9 mouse cellular contexts compared by ENCODE assay signal in the genomic region with DNA sequence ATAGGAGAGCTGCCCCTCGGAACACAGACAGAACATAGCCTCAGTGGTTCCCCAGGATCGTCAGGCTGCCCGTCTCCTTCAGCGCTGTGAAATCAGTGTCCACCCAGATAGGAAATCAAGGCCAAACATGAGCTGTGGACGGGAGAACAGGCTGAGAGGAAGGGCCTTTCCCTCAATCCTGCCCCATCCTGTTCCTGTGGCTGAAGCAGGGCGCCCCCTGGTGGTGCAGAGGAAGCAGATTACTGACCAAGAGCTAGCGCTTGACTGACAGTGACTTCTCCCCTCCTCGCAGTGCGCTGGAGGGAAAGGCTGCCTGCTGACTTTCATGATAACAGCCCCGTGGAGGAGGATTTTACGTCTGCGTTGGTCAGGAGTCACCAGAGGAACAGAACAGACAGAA. TPM values are rescaled to one million over a fixed set of nuclear protein-coding genes. Genes with fewer than 3 reads are reported as not detected.
DNase-seq lines count a peak whose midpoint lies in the region; ATAC-seq and TF ChIP-seq lines count a peak whose summit lies in the region.
"Had no signal": no experiment of that assay in that cellular context is flagged by ENCODE, and none has a peak within 500 bp of the region (broad histone marks: within the 10 kb centered on the region; RNA-seq: fewer than 3 reads in every experiment).

No protein-coding gene starts in this region.

- H3K4me3 ChIP-seq in hindbrain, embryonic 14.5 days (replicated peaks; ENCODE audit: low read length), result no peak overlapping the region

- 0 out of 2 replicates have a peak, but pooled peaks cover 3% of the 10 kb centered on the region for H3K4me1 ChIP-seq in hindbrain, embryonic 14.5 days (replicated peaks; ENCODE audit: control insufficient read depth, insufficient read depth, low read length)

- CTCF ChIA-PET in Patski (lab: Charles Lee), result interaction anchor here (0.6 to 3.4 kb wide), 11 partner anchors 9 to 94 kb away, joined by 3 to 30 read pairs (median 4); a partner anchor contains a TSS

- no peak for TF ChIP-seq CTCF in Patski (IDR thresholded peaks at IDR 0.05)

- H3K4me2 ChIP-seq in hindbrain, embryonic 14.5 days (replicated peaks), result no peak overlapping the region

- no peak overlapping the region for H3K27ac ChIP-seq in hindbrain, embryonic 14.5 days
- H3K27ac ChIP-seq: macrophage had no signal

- POLR2A ChIA-PET in Patski (lab: Charles Lee), result no interaction called here

- H3K9ac ChIP-seq in hindbrain, embryonic 14.5 days, result no peak overlapping the region

- ATAC-seq in Patski, result peak; percentile 58
- 0 out of 2 replicates have a peak, but pooled peaks have one; percentile 26 for ATAC-seq in hindbrain, embryonic 14.5 days (ENCODE audit: low FRiP score)
- ATAC-seq in inflammation-experienced regulatory T-cells, adult 6 months, result no peak

- WGBS in hindbrain, embryonic 14.5 days, result 21% methylated on average over 11 of the region's 12 CpGs

- in situ Hi-C loops in Patski (cut with MboI; ENCODE audit: low pct_unique_long_range_greater_than_20kb), result loop anchor here (5.0 kb wide), 1 partner anchor 88 kb away; no protein-coding TSS in a partner anchor

- H3K9me3 ChIP-seq in hindbrain, embryonic 14.5 days (ENCODE audit: control insufficient read depth, low read length), result no peaks in the 10 kb centered on the region

- DNase-seq in Patski (ENCODE audit: low read depth, low spot score), result no peak
- peak; percentile 42 for DNase-seq in cerebellum, adult 8-10 months
- DNase-seq in frontal cortex, postnatal 25 days (ENCODE audit: low spot score in 2 of 2), result peak; percentile 44 to 54
- peak; percentile 70 for DNase-seq in hindbrain, embryonic 14.5 days (ENCODE audit: low spot score)
- peak; percentile 56 to 60 for DNase-seq in layer of hippocampus, postnatal 36 days
- DNase-seq in lung, postnatal 36 days, result peak; percentile 85
- DNase-seq in right cerebral cortex, postnatal 10 days (ENCODE audit: low spot score in 2 of 2), result peak; percentile 71 to 73

- peaks cover 5% of the 10 kb centered on the region for H3K27me3 ChIP-seq in Patski
- H3K27me3 ChIP-seq in hindbrain, embryonic 14.5 days (ENCODE audit: control insufficient read depth, insufficient read depth, low read length), result no peaks in the 10 kb centered on the region

- no peaks in the 10 kb centered on the region for H3K36me3 ChIP-seq in hindbrain, embryonic 14.5 days (replicated peaks; ENCODE audit: control insufficient read depth, insufficient read depth)

RNA-seq across cellular contexts. Expression of a gene that starts 18.0 kb away (rescaled TPM):
- 0.18 TPM for polyA plus RNA-seq in Patski (2021)
- polyA plus RNA-seq in hindbrain, embryonic 14.5 days (2014; fragmentation: Nextera tagmentation; extraction: Ambion mirVana), result 0.33 TPM in 1 of 2 replicates, not detected in the other
- total RNA-seq in layer of hippocampus, postnatal 36 days (2021), result not detected
- polyA plus RNA-seq in inflammation-experienced regulatory T-cells, adult 6 months (2017; shearing (Covaris generic)), result 1 to 10 TPM in 2 of 3 experiments, under 1 TPM in 1; 0.63 to 2.0 (median 1.4) TPM
- polyA plus RNA-seq: macrophage had no signal

RNA-seq across cellular contexts. Expression of a gene that starts 21.8 kb away (rescaled TPM):
- polyA plus RNA-seq in Patski (2021), result 0.23 TPM
- 0.47 and 0.75 TPM in 2 replicates for polyA plus RNA-seq in hindbrain, embryonic 14.5 days (2014; fragmentation: Nextera tagmentation; extraction: Ambion mirVana)
- total RNA-seq in layer of hippocampus, postnatal 36 days (2021), result under 1 TPM; 0.20 to 0.35 TPM
- polyA plus RNA-seq in inflammation-experienced regulatory T-cells, adult 6 months (2017; shearing (Covaris generic)), result not detected
- polyA plus RNA-seq: macrophage had no signal
